Mouse (Mus musculus): Measurements from ENCODE around the gene Phpt1.
A peak's percentile ranks its signal among the peaks of the same experiment; 100 is the strongest.
"Not testable (repeated sequence)": the region's sequence is repeated elsewhere in the genome, so short reads cannot be mapped to it uniquely, and the experiment has no call there.

Phpt1 gene

GRCm38 (mm10) chr2:25561946-25562345 lies 13.1 kb downstream of the Phpt1 start:
- DNase-seq (ENCODE audit: extremely low spot score, low read depth, low spot score), result no peak

DNA sequence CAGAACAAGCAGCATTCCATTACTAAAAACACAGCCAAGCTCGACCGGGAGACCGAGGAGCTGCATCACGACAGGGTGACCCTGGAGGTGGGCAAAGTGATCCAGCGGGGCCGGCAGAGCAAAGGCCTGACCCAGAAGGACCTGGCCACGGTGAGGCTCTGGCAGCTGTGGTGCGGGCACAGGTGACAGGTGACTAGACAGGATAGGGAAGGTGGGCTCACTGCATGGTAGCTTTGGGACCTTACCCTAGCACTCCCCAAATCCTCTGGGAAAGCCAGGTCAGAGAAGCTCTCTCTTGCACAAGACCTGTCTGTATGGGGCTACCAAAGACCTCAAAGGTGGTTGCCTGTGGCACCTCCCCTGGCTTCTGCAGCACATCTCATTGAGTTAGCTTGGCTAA lies 14.5 kb downstream of the Phpt1 start:
- DNase-seq (ENCODE audit: extremely low spot score, low read depth, low spot score), result no peak

DNA sequence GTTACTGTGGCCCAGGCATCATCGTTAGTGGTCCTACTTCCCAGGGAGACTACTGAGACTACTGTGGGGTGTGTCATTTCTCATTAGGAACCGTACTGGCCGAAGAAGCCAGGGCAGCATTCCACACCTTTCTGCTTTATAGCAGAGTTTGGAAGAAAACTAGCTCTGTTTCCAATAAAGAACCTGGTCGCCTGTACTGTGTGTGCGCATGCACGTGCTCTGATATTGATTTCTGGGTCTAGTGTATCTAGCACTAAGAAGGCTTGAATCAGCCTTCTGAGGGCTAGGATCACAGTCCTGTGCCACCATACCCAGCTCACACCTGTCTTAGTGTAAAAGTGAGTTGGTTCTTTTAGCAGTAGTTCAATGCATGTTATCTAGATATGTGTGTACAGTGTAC lies 16.2 kb downstream of the Phpt1 start:
- no peak for DNase-seq (ENCODE audit: extremely low spot score, low read depth, low spot score)

DNA sequence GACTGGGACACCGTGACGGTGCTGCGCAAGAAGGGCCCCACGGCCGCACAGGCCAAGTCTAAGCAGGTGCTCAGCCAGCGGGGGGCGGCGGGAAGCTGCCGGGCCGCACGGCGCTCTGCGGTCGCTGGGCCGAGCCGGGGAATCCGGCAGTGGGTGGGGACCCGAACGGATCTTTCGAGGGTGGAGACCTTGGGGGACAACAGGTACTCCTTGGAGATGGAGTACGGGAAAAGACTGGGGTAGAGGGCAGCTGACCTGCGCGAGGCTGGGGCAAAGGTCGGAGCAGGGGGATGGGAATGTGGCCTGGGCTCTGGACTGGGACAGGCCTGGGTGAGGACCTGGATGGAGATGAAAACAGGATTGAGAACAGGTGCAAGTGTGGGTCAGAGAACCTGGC lies 17.1 kb downstream of the Phpt1 start:
- no peak for DNase-seq (ENCODE audit: extremely low spot score, low read depth, low spot score)

GRCm38 (mm10) chr2:25557221-25557963 lies 17.6 kb downstream of the Phpt1 start, which contains the start of gene Edf1:
TSS of gene Edf1 (plus strand) at chr2:25557847.
- peak; percentile 49 for DNase-seq (ENCODE audit: extremely low spot score, low read depth, low spot score)

- no peak for DNase-seq (ENCODE audit: extremely low spot score, low read depth, low spot score)
These were observed 18.7 kb downstream of the Phpt1 start for GRCm38 (mm10) chr2:25556296-25556695.

DNA sequence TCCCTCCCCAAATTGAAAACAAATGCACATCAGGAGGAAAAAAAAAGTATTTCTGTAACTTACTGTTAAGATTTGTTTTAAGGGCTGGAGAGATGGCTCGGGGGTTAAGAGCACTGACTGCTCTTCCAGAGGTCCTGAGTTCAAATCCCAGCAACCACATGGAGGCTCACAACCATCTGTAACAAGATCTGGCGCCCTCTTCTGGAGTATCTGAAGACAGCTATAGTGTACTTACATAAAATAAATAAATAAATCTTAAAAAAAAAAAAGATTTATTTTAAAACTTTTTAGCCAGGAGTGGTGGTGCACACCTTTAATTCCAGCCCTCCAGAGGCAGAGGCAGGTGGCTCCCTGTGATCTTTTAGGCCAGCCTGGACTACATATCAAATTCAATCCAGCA lies 19.5 kb downstream of the Phpt1 start:
- DNase-seq (ENCODE audit: extremely low spot score, low read depth, low spot score), result not testable (repeated sequence)

DNA sequence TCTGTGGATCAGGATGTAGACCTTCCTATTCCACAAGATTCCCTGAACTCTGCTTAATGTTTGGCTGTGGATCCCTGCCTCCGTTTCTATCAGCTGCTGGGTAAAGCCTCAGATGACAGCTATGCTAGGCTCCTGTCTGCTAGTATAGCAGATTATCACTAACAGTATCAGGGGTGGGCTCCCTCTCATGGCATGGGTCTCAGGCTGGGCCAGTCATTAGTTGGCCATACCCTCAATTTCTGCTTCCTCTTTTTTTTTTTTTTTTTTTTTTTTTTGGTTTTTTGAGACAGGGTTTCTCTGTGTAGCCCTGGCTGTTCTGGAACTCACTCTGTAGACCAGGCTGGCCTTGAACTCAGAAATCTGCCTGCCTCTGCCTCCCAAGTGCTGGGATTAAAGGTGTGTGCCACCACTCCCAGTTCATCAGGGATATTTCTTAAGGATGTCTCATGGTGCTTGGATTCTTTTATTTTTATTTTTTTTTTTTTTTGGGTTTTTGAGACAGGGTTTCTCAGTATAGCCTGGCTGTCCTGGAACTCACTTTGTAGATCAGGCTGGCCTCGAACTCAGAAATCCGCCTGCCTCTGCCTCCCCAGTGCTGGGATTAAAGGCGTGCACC lies 21.7 kb downstream of the Phpt1 start:
- DNase-seq (ENCODE audit: extremely low spot score, low read depth, low spot score), result not testable (repeated sequence)

DNA sequence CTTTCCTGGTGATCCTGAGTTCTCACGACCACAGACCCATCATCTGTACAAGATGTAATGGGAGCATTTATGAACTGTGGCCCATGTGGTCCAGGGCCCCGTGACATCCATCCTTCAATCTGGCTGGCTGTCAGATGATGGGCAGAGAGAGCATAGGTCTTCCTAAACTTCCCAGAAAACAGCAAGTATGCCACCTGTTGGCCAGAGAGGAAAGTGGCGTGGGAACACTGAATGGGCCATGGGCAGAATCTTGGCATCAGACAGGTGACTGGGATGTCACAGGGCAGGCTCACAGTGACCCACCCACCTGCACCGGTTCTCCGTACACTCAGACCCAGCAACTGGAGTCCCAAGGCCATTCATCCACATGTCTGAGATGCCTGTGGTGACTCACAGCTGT lies 23.8 kb downstream of the Phpt1 start:
- no peak for DNase-seq (ENCODE audit: extremely low spot score, low read depth, low spot score)

DNA sequence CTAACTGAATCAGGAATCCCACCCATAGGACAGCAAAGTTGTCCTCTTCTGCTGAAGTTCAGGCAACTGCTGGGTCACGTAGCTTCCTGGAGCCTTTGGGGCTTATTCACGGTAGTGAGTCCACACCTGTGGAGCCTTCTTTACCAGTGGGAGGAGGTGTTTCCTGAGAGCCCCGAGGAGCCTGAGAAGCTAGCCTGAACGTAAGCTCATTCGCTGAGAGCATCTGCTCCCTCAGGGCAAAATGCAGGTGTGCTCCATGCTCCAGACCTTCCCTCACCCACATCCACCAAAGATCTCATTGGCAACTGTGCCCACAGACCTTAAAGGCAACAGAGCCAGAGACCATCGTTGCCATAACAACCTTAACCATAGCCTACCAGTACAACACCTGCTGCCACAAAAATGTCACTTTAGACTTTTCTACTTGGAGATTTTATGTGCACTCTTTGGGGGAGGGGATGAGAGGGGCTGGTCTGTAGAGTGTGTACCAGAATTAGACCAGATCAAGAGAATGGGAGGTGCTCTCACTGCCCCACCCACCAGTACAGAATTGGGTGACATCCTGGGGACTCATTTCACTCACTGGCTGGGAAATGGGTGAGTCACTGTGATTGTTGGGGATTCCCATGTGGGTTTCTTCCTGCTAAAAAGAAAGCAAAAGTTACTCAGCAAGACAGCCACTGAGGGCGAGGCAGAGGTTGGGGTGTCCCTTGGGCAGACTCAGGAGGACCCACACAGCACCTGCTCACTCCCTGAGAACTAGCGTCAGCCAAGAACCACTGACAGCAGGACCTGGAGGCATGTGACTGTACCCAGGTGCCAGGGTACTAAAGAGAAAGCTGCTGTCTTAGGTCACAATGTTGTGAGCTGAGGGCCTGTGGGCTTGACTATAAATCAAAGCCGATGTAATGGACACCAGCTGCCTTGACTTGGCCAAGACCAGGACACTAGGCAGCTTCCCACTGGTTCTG lies 25.7 kb downstream of the Phpt1 start:
- no peak for DNase-seq (ENCODE audit: extremely low spot score, low read depth, low spot score)

GRCm38 (mm10) chr2:25546811-25547491 lies 28.1 kb downstream of the Phpt1 start, which contains the start of gene Traf2:
TSS of gene Traf2 (minus strand) at chr2:25546940.
- peak; percentile 96 for DNase-seq (ENCODE audit: extremely low spot score, low read depth, low spot score)

DNA sequence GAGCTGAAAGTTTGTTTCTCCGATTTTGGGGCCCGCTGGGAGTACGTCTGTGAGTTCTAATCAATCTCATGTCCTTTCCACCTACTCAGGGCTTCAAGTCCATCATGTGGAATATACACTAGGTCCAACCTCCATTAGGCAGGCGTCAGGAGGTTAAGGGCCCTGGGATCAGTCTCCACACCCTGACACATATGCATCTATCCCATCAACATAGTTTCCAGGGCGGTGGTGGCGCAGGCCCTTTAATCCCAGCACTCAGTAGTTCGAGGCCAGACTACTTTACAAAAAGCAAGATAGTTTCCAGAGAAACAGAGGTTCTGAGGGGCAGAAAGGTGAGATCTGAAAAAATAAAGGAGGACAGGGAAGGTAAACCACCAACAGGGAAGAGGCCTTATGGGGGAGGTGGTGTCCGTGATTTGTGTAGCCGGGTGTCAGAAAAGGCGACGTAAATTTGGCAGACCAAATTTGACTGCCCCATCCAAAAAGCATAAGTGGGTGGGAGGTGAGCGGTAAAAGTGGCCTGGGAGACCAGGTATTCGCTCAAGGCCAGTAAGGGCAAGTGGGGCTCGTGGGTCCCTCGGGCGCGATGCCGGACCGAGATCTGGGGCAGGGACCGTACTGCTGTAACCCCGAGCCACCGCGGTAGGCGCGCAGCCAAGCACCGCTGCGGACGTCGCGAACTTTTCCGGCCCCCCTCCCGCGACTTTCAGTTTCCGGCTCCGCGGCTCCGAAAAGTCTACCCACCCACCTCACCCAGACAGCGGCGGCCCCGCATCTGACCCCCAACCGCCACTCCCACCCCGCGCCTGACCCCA lies 28.8 kb downstream of the Phpt1 start:
- no peak for DNase-seq (ENCODE audit: extremely low spot score, low read depth, low spot score)

DNA sequence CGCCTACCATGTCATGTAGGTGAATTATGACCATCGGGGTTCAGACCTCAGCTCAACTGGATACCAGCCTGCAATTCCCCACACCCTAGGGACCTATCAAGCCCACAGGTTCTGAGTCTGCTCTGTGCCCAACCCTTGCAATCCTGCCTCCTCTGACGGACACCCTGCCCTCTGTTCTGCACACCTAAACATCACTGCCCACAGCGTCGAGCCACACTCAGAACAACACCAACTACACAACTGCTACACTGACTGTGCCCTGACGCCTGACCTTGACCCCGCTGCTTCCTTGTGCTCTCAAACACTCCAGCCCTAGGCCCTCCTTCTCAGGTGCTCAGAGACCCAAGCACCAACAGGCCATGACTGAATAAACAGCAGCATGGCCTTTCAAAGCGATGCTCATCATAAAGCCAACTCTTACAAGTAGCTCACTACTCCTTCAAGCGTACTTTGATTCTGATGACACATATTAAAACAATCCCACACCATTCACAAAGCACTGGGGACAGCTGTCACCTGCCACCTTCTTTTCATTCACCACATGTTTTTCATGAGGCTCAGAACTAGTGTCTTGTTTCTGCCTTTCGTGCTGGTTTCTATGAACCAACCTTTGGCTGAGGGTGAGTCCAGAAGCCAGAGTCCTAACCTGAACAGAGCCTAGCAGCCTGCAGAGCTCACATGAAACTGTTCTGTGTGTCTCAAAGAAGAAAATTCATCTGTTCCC lies 33.2 kb downstream of the Phpt1 start:
- no peak for DNase-seq (ENCODE audit: extremely low spot score, low read depth, low spot score)

- no peak for DNase-seq (ENCODE audit: extremely low spot score, low read depth, low spot score)
These were observed 34.5 kb downstream of the Phpt1 start for GRCm38 (mm10) chr2:25540541-25540948.

DNA sequence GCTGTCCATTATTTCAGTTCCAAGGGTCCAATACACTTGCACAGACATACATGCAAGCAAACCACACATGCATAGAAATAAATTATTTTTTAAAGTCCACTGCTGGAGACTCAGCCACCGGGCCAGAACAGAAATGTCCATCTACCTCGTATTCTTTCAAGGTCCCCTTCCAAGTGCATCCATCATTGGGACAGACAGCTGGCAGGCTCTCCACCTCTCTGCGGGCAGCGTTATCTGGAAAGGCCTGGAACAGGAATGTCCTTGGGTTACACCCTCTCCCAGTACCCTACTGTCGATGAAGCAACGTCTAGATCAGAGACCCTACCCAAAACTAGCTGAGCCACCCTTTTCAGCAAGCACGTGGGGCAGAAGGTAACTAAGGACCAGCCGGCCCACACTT lies 38.5 kb downstream of the Phpt1 start:
- DNase-seq (ENCODE audit: extremely low spot score, low read depth, low spot score), result no peak

- no peak for DNase-seq (ENCODE audit: extremely low spot score, low read depth, low spot score)
These were observed 40.2 kb downstream of the Phpt1 start for GRCm38 (mm10) chr2:25534866-25535182.

GRCm38 (mm10) chr2:25534178-25534865 lies 40.7 kb downstream of the Phpt1 start:
- DNase-seq (ENCODE audit: extremely low spot score, low read depth, low spot score), result no peak

DNA sequence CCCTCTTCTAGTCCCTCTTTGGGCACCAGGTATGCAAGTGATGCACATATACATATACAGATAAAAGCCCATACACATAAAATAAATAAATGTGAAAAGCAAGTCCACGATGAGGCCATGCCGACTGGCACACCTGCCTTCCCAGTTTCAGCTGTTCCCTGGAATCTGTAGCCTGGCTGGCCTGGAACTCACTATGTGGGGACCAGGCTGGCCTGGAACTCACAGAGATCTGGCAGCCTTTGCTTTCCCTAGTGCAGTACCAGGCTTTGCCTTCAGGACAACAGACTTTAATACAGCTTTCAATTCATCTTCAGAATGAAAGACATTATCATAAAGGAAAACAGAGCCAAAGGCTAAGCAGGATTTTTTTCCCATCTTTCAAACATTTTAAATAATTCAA lies 41.3 kb downstream of the Phpt1 start:
- no peak for DNase-seq (ENCODE audit: extremely low spot score, low read depth, low spot score)

Measured in hindlimb bud, embryonic 11.5 days (tissue).